Mouse (Mus musculus) midbrain, postnatal 0 days (tissue): ENCODE measurements around the gene Uri1. TPM values are rescaled to one million over a fixed set of nuclear protein-coding genes. Genes with fewer than 3 reads are reported as not detected.

ENCODE experiments used
- ATAC-seq: fragments of 200-750 bp; cut with Nextera tagmentation; 2 replicates; pipeline ENCODE4 v1.8.0; 2017; ENCODE audit warnings: moderate number of reproducible peaks, mild to moderate bottlenecking, moderate TSS enrichment, moderate library complexity; ENCODE audit not compliant: low FRiP score
- DNase-seq: peaks from one replicate; pipeline ENCODE4 v3.0.0-alpha.2; 2015; ENCODE audit warnings: low spot score
- H3K27ac ChIP-seq: fragments of 300-500 bp; sonication (generic); 2 replicates; pipeline ENCODE4 v1.5.1; 2014; ENCODE audit warnings: low read depth, mild to moderate bottlenecking, low read length, mixed read lengths
- H3K27me3 ChIP-seq: fragments of 300-500 bp; sonication (generic); 2 replicates; pipeline ENCODE4 v1.6.1; 2014; ENCODE audit warnings: low read length, control low read depth, mixed read lengths; ENCODE audit not compliant: insufficient read depth
- H3K36me3 ChIP-seq: fragments of 300-500 bp; sonication (generic); 2 replicates; pipeline ENCODE4 v1.6.1; 2014; ENCODE audit warnings: low read length, control low read depth, mixed read lengths; ENCODE audit not compliant: insufficient read depth
- H3K4me1 ChIP-seq: fragments of 300-500 bp; sonication (generic); 2 replicates; pipeline ENCODE4 v1.6.1; 2014; ENCODE audit warnings: mild to moderate bottlenecking, control low read depth, antibody characterized with exemption, low read length, mixed read lengths; ENCODE audit not compliant: insufficient read depth
- H3K4me2 ChIP-seq: fragments of 300-500 bp; sonication (generic); 2 replicates; pipeline ENCODE4 v1.6.1; 2014; ENCODE audit warnings: low read depth, mild to moderate bottlenecking, low read length, mixed read lengths; ENCODE audit not compliant: poor library complexity, severe bottlenecking
- H3K4me3 ChIP-seq: fragments of 300-500 bp; sonication (generic); 2 replicates; pipeline ENCODE4 v1.5.1; 2014; ENCODE audit warnings: low read depth, mild to moderate bottlenecking, low read length, moderate library complexity
- H3K9ac ChIP-seq: fragments of 300-500 bp; sonication (generic); replicated peaks from 2 replicates; pipeline ENCODE4 v1.6.1; 2014; ENCODE audit warnings: mild to moderate bottlenecking, low read length, moderate library complexity, mixed read lengths; ENCODE audit not compliant: poor library complexity, severe bottlenecking
- H3K9me3 ChIP-seq: fragments of 300-500 bp; sonication (generic); 2 replicates; pipeline ENCODE4 v1.6.1; 2016; ENCODE audit warnings: low read length, control low read depth
- CTCF ChIP-seq: IDR thresholded peaks from 2 replicates; pipeline ENCODE4 v1.5.1; 2016; ENCODE audit warnings: antibody characterized with exemption, mild to moderate bottlenecking
- WGBS: fragments of 180-500 bp; shearing (Covaris S2); extraction: QIAGEN DNeasy Blood & Tissue Kit; methylation state at CpG from one replicate; pipeline ENCODE4 v1.1.7; 2014; 5-methylcytosine and 5-hydroxymethylcytosine counted together
- polyA plus RNA-seq: library from polyadenylated mRNA; unstranded; fragments of >200 nt; fragmentation: Nextera tagmentation; extraction: Ambion mirVana; gene quantifications from 2 replicates; pipeline ENCODE4 v1.2.1, GENCODE M21; 2015
- total RNA-seq: library from RNA; depleted of rRNA; stranded (reverse); fragments of >200 nt; gene quantifications from 2 replicates; pipeline ENCODE4 v1.2.3, GENCODE M21; 2014

Gene Uri1
- total and polyA plus RNA-seq, 2 experiments from 2014 or later: 31.7 to 36.1 TPM

GRCm38 (mm10) chr7:38008359-38008758 is 15.0 kb downstream of the Uri1 start:
- Histone ChIP-seq H3K27me3 (no peaks in the 10 kb centered on the region), H3K4me2 (no peak overlapping the region), H3K36me3 (no peaks in the 10 kb centered on the region), H3K4me1 (no peaks in the 10 kb centered on the region), H3K27ac (no peak overlapping the region), H3K9me3 (no peaks in the 10 kb centered on the region), H3K9ac (no peak overlapping the region), H3K4me3 (no peak overlapping the region)
- ATAC-seq: no peak
- DNase-seq: no peak
- 67% methylated on average over 6 of the region's 6 CpGs for WGBS
- no peak for TF ChIP-seq CTCF

GRCm38 (mm10) chr7:38002451-38002850 is 20.9 kb downstream of the Uri1 start:
- no peak for TF ChIP-seq CTCF
- Histone ChIP-seq H3K4me2 (no peak overlapping the region), H3K9me3 (no peaks in the 10 kb centered on the region), H3K36me3 (no peaks in the 10 kb centered on the region), H3K9ac (no peak overlapping the region), H3K27ac (no peak overlapping the region), H3K27me3 (no peaks in the 10 kb centered on the region), H3K4me3 (no peak overlapping the region), H3K4me1 (no peaks in the 10 kb centered on the region)
- WGBS: 90% methylated on average over 2 of the region's 2 CpGs
- no peak for DNase-seq
- no peak for ATAC-seq

- Histone ChIP-seq H3K4me3 (no peak overlapping the region), H3K9me3 (no peaks in the 10 kb centered on the region), H3K9ac (no peak overlapping the region), H3K27ac (no peak overlapping the region), H3K27me3 (no peaks in the 10 kb centered on the region), H3K4me2 (no peak overlapping the region), H3K36me3 (no peaks in the 10 kb centered on the region), H3K4me1 (no peaks in the 10 kb centered on the region)
- ATAC-seq: no peak
- TF ChIP-seq CTCF: peak; percentile 62
- whole genome bisulfite sequencing: 54% methylated on average over 2 of the region's 2 CpGs
- no peak for DNase-seq
Observed at GRCm38 (mm10) chr7:37999691-38000090, 23.7 kb downstream of the Uri1 start.

- no peak overlapping the region for H3K9ac ChIP-seq
- ATAC-seq (no peak), DNase-seq (no peak)
- no peaks in the 10 kb centered on the region for H3K9me3 ChIP-seq
- H3K4me1 ChIP-seq: no peaks in the 10 kb centered on the region
- no peak overlapping the region for H3K4me3 ChIP-seq
- no peak overlapping the region for H3K4me2 ChIP-seq
- TF ChIP-seq CTCF: no peak
- H3K27ac ChIP-seq: no peak overlapping the region
- no peaks in the 10 kb centered on the region for H3K27me3 ChIP-seq
- H3K36me3 ChIP-seq: no peaks in the 10 kb centered on the region
- WGBS: 91% methylated on average over 2 of the region's 2 CpGs
Observed at GRCm38 (mm10) chr7:37992861-37993260, 30.5 kb downstream of the Uri1 start.

GRCm38 (mm10) chr7:37984866-37985265 is 38.5 kb downstream of the Uri1 start:
- Histone ChIP-seq H3K9ac (no peak overlapping the region), H3K27ac (no peak overlapping the region), H3K4me3 (no peak overlapping the region), H3K4me1 (no peaks in the 10 kb centered on the region), H3K9me3 (no peaks in the 10 kb centered on the region), H3K36me3 (no peaks in the 10 kb centered on the region), H3K4me2 (no peak overlapping the region), H3K27me3 (no peaks in the 10 kb centered on the region)
- 89% methylated on average over 5 of the region's 5 CpGs for WGBS
- ATAC-seq (no peak), DNase-seq (no peak)
- no peak for TF ChIP-seq CTCF

- 28% methylated on average over 6 of the region's 6 CpGs for WGBS
- no peak for TF ChIP-seq CTCF
- H3K27ac ChIP-seq: no peak overlapping the region
- H3K27me3 ChIP-seq: no peaks in the 10 kb centered on the region
- no peak overlapping the region for H3K9ac ChIP-seq
- H3K36me3 ChIP-seq: no peaks in the 10 kb centered on the region
- DNase-seq (no peak), ATAC-seq (no peak)
- no peaks in the 10 kb centered on the region for H3K9me3 ChIP-seq
- H3K4me1 ChIP-seq: no peaks in the 10 kb centered on the region
- H3K4me3 ChIP-seq: no peak overlapping the region
- H3K4me2 ChIP-seq: no peak overlapping the region
Observed at GRCm38 (mm10) chr7:37983471-37983870, 39.9 kb downstream of the Uri1 start.
